Mouse (Mus musculus): ENCODE results near the gene Arhgap30. TPM values are rescaled to one million over a fixed set of nuclear protein-coding genes. Genes with fewer than 3 reads are reported as not detected.

The Arhgap30 gene
- total and polyA plus RNA-seq, 2 experiments from 2014 or later = 0.52 to 0.84 TPM

DNA sequence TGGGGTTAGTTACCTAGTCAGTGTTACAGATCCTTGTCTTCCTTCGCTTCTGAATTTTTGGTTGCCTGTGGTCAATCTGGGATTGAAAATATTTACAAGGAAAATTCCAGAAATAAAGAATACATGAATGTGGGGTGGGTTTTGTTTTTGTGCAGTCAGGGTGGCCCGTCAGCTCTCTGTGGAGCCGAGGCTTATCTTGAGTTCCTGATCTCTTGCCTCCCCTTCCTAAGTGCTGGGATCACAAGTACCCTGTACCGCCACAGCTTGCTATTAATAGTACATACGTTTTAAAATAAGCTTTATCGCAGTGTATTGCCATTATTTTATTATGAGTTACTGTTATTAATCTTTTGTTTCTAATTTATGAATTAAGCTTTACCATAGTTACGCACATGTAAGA lies 58.1 kb downstream of the Arhgap30 start:
- no peaks in the 10 kb centered on the region for H3K36me3 ChIP-seq (ENCODE audit: insufficient read depth, low read length)
- H3K4me3 ChIP-seq (ENCODE audit: low read length) = no peak overlapping the region
- H3K9me3 ChIP-seq (ENCODE audit: low read length) = no peaks in the 10 kb centered on the region
- no peak overlapping the region for H3K9ac ChIP-seq (replicated peaks; ENCODE audit: low read length)
- H3K27me3 ChIP-seq (ENCODE audit: insufficient read depth, low read length) = no peaks in the 10 kb centered on the region
- ATAC-seq = no peak
- no peak for DNase-seq (ENCODE audit: low spot score)
- H3K4me1 ChIP-seq (ENCODE audit: insufficient read depth, low read length) = no peaks in the 10 kb centered on the region
- H3K27ac ChIP-seq = no peak overlapping the region
- TF ChIP-seq CTCF (IDR thresholded peaks at IDR 0.05; ENCODE audit: low read depth) = no peak
- WGBS = 80% methylated on average over 7 of the region's 7 CpGs
- no peak overlapping the region for H3K4me2 ChIP-seq (ENCODE audit: low read depth, low read length)

DNA sequence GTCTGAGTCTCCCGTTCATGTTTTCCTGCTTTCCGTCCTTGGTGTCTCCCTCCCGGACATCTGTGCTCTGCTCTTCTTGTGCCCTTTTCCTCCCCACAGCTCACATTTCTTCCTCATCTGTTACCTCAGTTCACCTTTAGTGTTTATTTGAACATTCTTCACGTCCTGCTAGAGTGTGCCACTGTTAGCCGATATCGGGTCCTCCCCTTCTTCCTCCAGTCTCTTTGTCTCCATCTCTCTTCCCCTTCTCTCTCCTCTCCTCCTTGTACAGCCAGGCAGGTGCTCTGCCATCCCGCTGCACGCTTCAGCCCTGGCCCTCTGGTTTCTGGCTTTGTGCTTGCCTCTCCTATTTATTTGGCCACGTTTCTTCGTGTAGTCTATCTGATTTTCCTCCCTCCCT lies 58.9 kb downstream of the Arhgap30 start:
- Histone ChIP-seq H3K36me3 (ENCODE audit: insufficient read depth, low read length) (no peaks in the 10 kb centered on the region), H3K9ac (replicated peaks; ENCODE audit: low read length) (no peak overlapping the region), H3K27me3 (ENCODE audit: insufficient read depth, low read length) (no peaks in the 10 kb centered on the region), H3K4me3 (ENCODE audit: low read length) (no peak overlapping the region), H3K27ac (no peak overlapping the region), H3K9me3 (ENCODE audit: low read length) (no peaks in the 10 kb centered on the region), H3K4me1 (ENCODE audit: insufficient read depth, low read length) (no peaks in the 10 kb centered on the region), H3K4me2 (ENCODE audit: low read depth, low read length) (no peak overlapping the region)
- WGBS = 74% methylated on average over 10 of the region's 10 CpGs
- DNase-seq (ENCODE audit: low spot score) = no peak
- no peak for TF ChIP-seq CTCF (IDR thresholded peaks at IDR 0.05; ENCODE audit: low read depth)
- ATAC-seq = no peak

DNA sequence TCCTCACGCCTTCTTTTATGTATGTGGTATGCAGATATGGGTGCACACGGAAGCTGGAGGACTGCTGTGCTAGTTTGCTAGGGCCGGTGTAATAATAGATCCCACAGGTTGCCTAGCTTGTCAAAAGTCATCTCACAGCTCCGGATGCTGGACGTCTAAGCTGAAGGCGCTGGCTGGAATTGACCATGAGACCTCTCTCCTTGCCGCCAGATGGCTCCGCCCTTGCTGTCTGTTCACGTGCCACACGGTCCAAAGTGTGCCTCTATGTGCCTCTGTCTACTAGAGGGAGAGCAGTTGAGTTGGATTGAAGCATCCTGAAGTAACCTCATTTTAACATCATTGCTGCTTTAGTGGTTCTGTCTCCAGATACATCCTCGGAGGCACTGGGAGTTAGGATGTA lies 61.3 kb downstream of the Arhgap30 start:
- ATAC-seq = no peak
- 86% methylated on average over 11 of the region's 11 CpGs for WGBS
- no peak for DNase-seq (ENCODE audit: low spot score)

DNA sequence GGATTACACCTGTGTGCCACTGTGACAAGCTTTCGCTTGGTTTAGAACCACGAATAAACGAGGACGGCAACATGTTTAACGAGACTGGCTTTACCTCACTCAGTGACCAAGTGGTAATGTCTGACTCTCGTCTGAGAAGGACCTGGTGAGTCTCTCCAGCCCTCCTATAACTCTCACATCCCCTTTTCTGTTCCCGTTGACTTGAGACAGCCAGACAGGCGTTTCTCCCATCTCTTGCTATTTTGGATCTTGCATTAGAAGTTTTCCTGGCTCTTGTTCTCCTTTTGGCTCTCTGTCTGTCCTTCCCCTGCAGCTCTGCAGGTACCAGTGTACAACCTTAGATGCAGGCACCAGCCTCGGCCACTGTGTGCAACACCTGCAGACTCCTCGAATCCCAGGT lies 62.2 kb downstream of the Arhgap30 start:
- no peak overlapping the region for H3K4me2 ChIP-seq (ENCODE audit: low read depth, low read length)
- WGBS = 87% methylated on average over 10 of the region's 10 CpGs
- DNase-seq (ENCODE audit: low spot score) (no peak), ATAC-seq (no peak)
- H3K9ac ChIP-seq (replicated peaks; ENCODE audit: low read length) = no peak overlapping the region
- no peak overlapping the region for H3K27ac ChIP-seq
- H3K27me3 ChIP-seq (ENCODE audit: insufficient read depth, low read length) = no peaks in the 10 kb centered on the region
- no peak overlapping the region for H3K4me3 ChIP-seq (ENCODE audit: low read length)
- TF ChIP-seq CTCF (IDR thresholded peaks at IDR 0.05; ENCODE audit: low read depth) = no peak
- H3K36me3 ChIP-seq (ENCODE audit: insufficient read depth, low read length) = no peaks in the 10 kb centered on the region
- no peaks in the 10 kb centered on the region for H3K4me1 ChIP-seq (ENCODE audit: insufficient read depth, low read length)
- no peaks in the 10 kb centered on the region for H3K9me3 ChIP-seq (ENCODE audit: low read length)

More for the DNA sequence above, 61.3 kb downstream of the Arhgap30 start:
- H3K36me3 ChIP-seq (ENCODE audit: insufficient read depth, low read length) = no peaks in the 10 kb centered on the region
- H3K27me3 ChIP-seq (ENCODE audit: insufficient read depth, low read length) = no peaks in the 10 kb centered on the region
- no peaks in the 10 kb centered on the region for H3K9me3 ChIP-seq (ENCODE audit: low read length)
- H3K4me2 ChIP-seq (ENCODE audit: low read depth, low read length) = no peak overlapping the region
- no peaks in the 10 kb centered on the region for H3K4me1 ChIP-seq (ENCODE audit: insufficient read depth, low read length)
- no peak overlapping the region for H3K4me3 ChIP-seq (ENCODE audit: low read length)
- no peak overlapping the region for H3K9ac ChIP-seq (replicated peaks; ENCODE audit: low read length)
- no peak for TF ChIP-seq CTCF (IDR thresholded peaks at IDR 0.05; ENCODE audit: low read depth)
- H3K27ac ChIP-seq = no peak overlapping the region

DNA sequence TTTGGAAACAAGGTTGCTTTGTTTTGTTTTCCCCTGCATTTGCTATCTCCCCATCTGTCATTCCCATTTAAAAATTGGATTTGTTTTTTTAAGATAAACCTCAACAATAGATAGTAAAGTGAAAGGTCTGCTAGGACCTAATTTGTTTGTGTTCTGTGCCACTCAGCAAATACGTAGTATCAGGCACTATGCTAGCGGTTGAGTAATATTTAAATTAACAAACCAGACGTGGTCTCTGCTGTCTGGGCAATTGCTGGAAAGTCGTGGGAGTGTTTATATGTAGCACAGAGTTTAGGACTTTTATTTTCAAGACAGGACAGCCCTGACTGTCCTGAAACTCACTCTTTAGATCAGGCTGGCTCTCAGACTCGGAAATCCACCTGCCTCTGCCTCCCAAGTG lies 63.8 kb downstream of the Arhgap30 start:
- 74% methylated on average over 5 of the region's 5 CpGs for WGBS
- Histone ChIP-seq H3K4me3 (ENCODE audit: low read length) (no peak overlapping the region), H3K27ac (no peak overlapping the region), H3K36me3 (ENCODE audit: insufficient read depth, low read length) (no peaks in the 10 kb centered on the region), H3K4me1 (ENCODE audit: insufficient read depth, low read length) (no peaks in the 10 kb centered on the region), H3K4me2 (ENCODE audit: low read depth, low read length) (no peak overlapping the region), H3K9me3 (ENCODE audit: low read length) (no peaks in the 10 kb centered on the region), H3K27me3 (ENCODE audit: insufficient read depth, low read length) (no peaks in the 10 kb centered on the region), H3K9ac (replicated peaks; ENCODE audit: low read length) (no peak overlapping the region)
- TF ChIP-seq CTCF (IDR thresholded peaks at IDR 0.05; ENCODE audit: low read depth) = no peak
- no peak for DNase-seq (ENCODE audit: low spot score)
- ATAC-seq = no peak

DNA sequence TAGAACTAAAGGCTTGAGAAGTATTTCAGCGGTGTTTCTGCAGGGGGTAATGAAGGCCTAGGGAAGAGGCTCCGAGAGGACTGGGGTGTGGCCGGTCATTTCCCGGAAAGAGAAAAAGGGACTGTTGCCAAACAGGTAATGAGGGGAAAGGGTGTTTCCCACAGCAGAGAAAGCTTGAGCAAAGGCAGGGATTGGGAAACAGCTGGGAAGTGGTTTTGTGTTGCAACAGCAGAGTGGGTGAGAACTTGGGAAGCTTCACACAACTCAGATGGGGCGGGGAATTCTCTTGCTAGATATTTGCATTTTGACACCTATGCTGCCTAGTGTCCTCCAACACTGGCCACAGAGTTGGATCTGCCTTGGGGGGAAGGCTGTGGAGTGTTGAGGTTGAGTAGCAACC lies 64.2 kb downstream of the Arhgap30 start:
- no peaks in the 10 kb centered on the region for H3K36me3 ChIP-seq (ENCODE audit: insufficient read depth, low read length)
- no peaks in the 10 kb centered on the region for H3K27me3 ChIP-seq (ENCODE audit: insufficient read depth, low read length)
- no peak for ATAC-seq
- no peak for DNase-seq (ENCODE audit: low spot score)
- no peak for TF ChIP-seq CTCF (IDR thresholded peaks at IDR 0.05; ENCODE audit: low read depth)
- H3K9me3 ChIP-seq (ENCODE audit: low read length) = no peaks in the 10 kb centered on the region
- no peak overlapping the region for H3K27ac ChIP-seq
- H3K4me3 ChIP-seq (ENCODE audit: low read length) = no peak overlapping the region
- H3K4me2 ChIP-seq (ENCODE audit: low read depth, low read length) = no peak overlapping the region
- no peak overlapping the region for H3K9ac ChIP-seq (replicated peaks; ENCODE audit: low read length)
- 90% methylated on average over 5 of the region's 5 CpGs for WGBS
- H3K4me1 ChIP-seq (ENCODE audit: insufficient read depth, low read length) = no peaks in the 10 kb centered on the region

DNA sequence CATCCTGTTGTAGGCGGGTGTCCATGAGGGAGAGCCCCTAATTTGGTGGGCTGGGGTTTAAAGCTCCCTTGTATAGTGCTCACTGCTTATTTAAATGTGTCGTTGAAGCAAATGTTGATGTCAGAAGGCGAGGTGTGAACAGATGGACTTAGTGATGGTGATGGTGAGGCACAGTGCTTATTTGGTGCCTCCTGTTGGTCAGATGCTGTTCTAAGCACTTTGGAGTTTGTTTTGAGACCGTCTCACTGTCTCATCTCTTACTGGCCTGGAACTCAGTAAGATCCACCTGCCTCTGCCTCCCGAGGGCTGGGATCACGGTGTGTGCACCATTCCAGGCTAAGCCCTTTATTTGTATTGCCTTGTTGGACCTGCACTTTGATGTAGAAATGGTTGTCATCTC lies 66.2 kb downstream of the Arhgap30 start:
- 0 out of 2 replicates have a peak, but pooled peaks cover 3% of the 10 kb centered on the region for H3K4me1 ChIP-seq (ENCODE audit: insufficient read depth, low read length)
- DNase-seq (ENCODE audit: low spot score) (no peak), ATAC-seq (no peak)
- no peaks in the 10 kb centered on the region for H3K27me3 ChIP-seq (ENCODE audit: insufficient read depth, low read length)
- no peak for TF ChIP-seq CTCF (IDR thresholded peaks at IDR 0.05; ENCODE audit: low read depth)
- no peaks in the 10 kb centered on the region for H3K36me3 ChIP-seq (ENCODE audit: insufficient read depth, low read length)
- H3K4me2 ChIP-seq (ENCODE audit: low read depth, low read length) = no peak overlapping the region
- no peaks in the 10 kb centered on the region for H3K9me3 ChIP-seq (ENCODE audit: low read length)
- no peak overlapping the region for H3K27ac ChIP-seq
- no peak overlapping the region for H3K4me3 ChIP-seq (ENCODE audit: low read length)
- H3K9ac ChIP-seq (replicated peaks; ENCODE audit: low read length) = no peak overlapping the region
- 90% methylated on average over 6 of the region's 6 CpGs for WGBS

All from hindbrain, postnatal 0 days (tissue).